Mouse (Mus musculus): ENCODE results near the gene Ppp1r21. TPM values are rescaled to one million over a fixed set of nuclear protein-coding genes. Genes with fewer than 3 reads are reported as not detected.
A peak's percentile ranks its signal among the peaks of the same experiment; 100 is the strongest.

Ppp1r21 gene
- not detected in 2 replicates for polyA plus RNA-seq (2012; ENCODE audit: insufficient read depth, insufficient read length, low replicate concordance, missing spikeins)

DNA sequence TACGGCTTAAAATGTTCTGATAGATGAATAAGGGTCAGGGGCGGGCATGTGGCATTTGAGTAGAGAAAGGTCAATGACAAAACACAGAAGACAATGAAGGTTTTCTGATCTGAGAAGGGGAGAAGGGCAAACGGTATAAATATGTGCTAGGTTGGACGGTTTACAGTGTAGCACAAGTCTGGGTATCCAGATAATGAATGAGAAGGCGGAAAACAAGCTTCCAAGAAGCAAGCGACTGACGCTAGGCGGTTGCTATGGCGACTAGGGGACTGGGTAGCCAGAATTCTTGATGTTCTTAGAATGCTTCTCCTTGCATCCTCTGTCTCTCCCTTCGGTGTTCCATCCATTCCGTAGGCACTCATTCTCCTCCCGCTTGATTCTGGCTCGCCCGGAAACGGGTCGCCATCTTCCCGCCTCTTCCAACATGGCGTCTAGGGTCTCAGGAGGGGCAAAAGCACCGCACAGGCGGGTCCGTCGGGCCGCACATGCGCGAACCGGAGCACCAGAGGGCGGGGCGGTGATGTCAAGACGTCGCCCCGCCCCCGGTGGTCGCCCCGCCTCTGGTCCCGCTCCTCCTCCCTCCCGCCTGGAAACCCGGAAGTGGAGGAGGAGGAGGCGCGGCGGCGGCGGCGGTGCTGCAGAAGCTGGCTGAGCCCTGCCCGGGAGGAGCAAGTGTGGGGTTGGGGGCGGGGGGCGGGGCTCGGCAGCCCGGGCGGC lies at the start of gene Ppp1r21:
Ppp1r21 (plus strand) TSS at position 600 of the 717 bp plus-strand sequence.
- peak within 1 kb of the TSS; percentile 72 for H3K27ac ChIP-seq (ENCODE audit: insufficient read depth, low read depth, low read length)
- H3K4me1 ChIP-seq (ENCODE audit: control insufficient read depth, insufficient read depth, low read length), result peaks cover 3% of the 10 kb centered on the region
- 3% methylated on average over 48 of the region's 49 CpGs for WGBS
- H3K4me3 ChIP-seq (ENCODE audit: insufficient read depth, low read depth, low read length), result peak within 1 kb of the TSS; percentile 62
- peak; percentile 77 for TF ChIP-seq POLR2A (IDR thresholded peaks at IDR 0.05; ENCODE audit: insufficient read depth, low read depth, low read length)
- TF ChIP-seq CTCF (IDR thresholded peaks at IDR 0.05; ENCODE audit: insufficient read depth, low read depth, low read length), result no peak

DNA sequence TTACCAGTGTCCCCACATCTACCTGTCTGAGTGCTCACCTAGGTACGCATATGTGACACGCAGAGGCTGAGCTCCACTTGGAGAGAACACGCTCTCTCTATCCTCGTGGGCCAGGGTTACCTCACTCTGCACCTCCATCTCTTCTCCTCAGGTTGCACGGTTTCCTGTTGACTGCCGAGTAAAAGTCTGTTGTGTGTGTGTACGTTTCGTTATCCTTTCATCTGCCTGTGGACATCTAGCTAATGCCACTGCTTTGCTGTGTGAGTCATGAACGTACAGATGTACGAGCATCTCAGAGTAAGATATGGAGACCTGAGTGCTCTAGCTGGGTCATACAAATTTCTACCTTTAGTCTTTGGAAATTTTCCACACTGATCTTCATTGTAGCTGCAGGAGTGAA lies 49.5 kb upstream of the Ppp1r21 start:
- Histone ChIP-seq H3K4me1 (ENCODE audit: control insufficient read depth, insufficient read depth, low read length) (no peaks in the 10 kb centered on the region), H3K27ac (ENCODE audit: insufficient read depth, low read depth, low read length) (no peak overlapping the region), H3K4me3 (ENCODE audit: insufficient read depth, low read depth, low read length) (no peak overlapping the region)
- 93% methylated on average over 10 of the region's 10 CpGs for WGBS
- no peak for TF ChIP-seq POLR2A (IDR thresholded peaks at IDR 0.05; ENCODE audit: insufficient read depth, low read depth, low read length)
- TF ChIP-seq CTCF (IDR thresholded peaks at IDR 0.05; ENCODE audit: insufficient read depth, low read depth, low read length), result no peak

DNA sequence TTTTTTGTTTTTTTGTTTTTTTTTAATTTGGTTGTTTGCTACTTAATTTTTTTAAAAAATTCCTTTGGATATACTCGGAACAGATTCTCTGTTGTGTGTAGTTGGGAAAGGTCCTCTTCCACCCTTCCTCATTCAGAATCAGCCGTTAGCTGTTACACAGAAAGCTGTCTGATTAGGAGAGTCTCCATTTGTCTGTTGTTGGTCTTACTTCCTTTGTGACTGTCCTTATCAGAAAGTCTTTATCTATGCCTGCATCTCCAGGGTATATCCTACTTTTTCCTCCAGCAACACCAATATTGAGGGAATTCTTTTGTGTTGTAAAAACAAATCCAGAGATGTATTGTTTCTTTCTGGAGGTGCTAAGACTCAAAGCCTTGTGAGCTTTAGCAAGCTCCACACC lies 48.9 kb upstream of the Ppp1r21 start:
- TF ChIP-seq CTCF (IDR thresholded peaks at IDR 0.05; ENCODE audit: insufficient read depth, low read depth, low read length) (no peak), POLR2A (IDR thresholded peaks at IDR 0.05; ENCODE audit: insufficient read depth, low read depth, low read length) (no peak)
- no peak overlapping the region for H3K4me3 ChIP-seq (ENCODE audit: insufficient read depth, low read depth, low read length)
- 79% methylated on average over 2 of the region's 2 CpGs for WGBS
- H3K27ac ChIP-seq (ENCODE audit: insufficient read depth, low read depth, low read length), result no peak overlapping the region
- no peaks in the 10 kb centered on the region for H3K4me1 ChIP-seq (ENCODE audit: control insufficient read depth, insufficient read depth, low read length)

DNA sequence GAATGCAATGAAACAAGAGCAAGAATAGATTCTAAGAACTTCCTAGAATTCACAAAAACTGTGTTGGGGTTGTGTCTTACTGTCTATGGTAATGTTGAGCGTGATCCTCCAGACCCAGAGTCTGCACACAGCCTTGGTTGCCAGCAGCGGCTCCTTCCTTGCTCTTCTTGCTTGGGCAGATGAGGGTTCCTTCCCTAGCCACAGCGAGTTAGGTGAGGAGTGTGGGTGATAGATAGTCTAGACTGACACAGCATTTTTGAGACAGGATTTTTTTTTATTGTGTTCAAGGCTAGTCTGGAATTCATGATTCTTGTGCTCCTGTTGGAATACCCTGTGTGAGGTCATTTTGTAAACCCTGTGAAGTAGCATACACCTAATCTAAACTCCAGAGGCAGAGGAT lies 48.3 kb upstream of the Ppp1r21 start:
- TF ChIP-seq POLR2A (IDR thresholded peaks at IDR 0.05; ENCODE audit: insufficient read depth, low read depth, low read length) (no peak), CTCF (IDR thresholded peaks at IDR 0.05; ENCODE audit: insufficient read depth, low read depth, low read length) (no peak)
- Histone ChIP-seq H3K27ac (ENCODE audit: insufficient read depth, low read depth, low read length) (no peak overlapping the region), H3K4me3 (ENCODE audit: insufficient read depth, low read depth, low read length) (no peak overlapping the region), H3K4me1 (ENCODE audit: control insufficient read depth, insufficient read depth, low read length) (no peaks in the 10 kb centered on the region)
- WGBS, result 91% methylated on average over 3 of the region's 3 CpGs

DNA sequence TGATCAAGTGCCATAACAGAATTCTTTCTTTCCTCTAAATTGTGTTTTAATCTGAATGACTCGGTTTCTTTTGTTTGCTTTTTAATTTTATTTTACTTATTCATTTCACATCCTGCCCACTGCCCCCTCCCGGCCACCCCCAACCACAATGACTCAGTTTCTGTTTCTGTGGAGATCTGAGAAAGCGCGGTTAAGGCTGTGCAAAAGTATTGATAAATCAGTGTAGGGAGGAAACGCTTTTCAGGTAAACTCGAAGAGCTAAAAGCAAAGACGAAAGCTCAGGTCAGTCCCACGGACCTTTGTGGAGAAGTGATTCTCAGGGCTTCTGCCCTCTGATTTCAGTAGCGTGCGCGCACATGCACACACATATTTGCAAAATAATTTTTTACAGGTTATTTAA lies 45.4 kb upstream of the Ppp1r21 start:
- no peaks in the 10 kb centered on the region for H3K4me1 ChIP-seq (ENCODE audit: control insufficient read depth, insufficient read depth, low read length)
- TF ChIP-seq CTCF (IDR thresholded peaks at IDR 0.05; ENCODE audit: insufficient read depth, low read depth, low read length) (no peak), POLR2A (IDR thresholded peaks at IDR 0.05; ENCODE audit: insufficient read depth, low read depth, low read length) (no peak)
- 94% methylated on average over 11 of the region's 11 CpGs for WGBS

DNA sequence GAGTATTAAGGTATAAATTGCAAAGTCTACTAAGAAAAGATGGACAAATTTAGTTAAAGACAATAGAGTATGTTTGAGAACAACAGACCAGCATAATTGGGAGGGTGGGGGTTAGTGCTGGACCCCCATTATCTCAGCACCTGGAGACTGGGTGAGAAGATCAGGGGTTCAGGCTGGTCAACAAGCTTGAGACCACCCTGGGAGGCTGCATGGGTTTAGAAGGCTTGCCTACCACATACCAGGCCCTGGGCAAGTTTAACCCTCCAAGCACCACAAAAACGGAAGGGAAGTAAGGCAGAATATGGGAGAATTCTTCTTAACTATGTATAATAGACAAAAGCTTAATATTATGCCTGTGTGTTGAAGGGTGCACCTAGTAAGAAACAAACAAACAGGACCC lies 45.0 kb upstream of the Ppp1r21 start:
- H3K4me1 ChIP-seq (ENCODE audit: control insufficient read depth, insufficient read depth, low read length), result no peaks in the 10 kb centered on the region
- H3K4me3 ChIP-seq (ENCODE audit: insufficient read depth, low read depth, low read length), result no peak overlapping the region
- H3K27ac ChIP-seq (ENCODE audit: insufficient read depth, low read depth, low read length), result no peak overlapping the region
- WGBS, result 98% methylated on average over 1 of the region's 1 CpGs
- TF ChIP-seq POLR2A (IDR thresholded peaks at IDR 0.05; ENCODE audit: insufficient read depth, low read depth, low read length), result no peak
- TF ChIP-seq CTCF (IDR thresholded peaks at IDR 0.05; ENCODE audit: insufficient read depth, low read depth, low read length), result no peak

More for the DNA sequence above, 45.4 kb upstream of the Ppp1r21 start:
- Histone ChIP-seq H3K27ac (ENCODE audit: insufficient read depth, low read depth, low read length) (no peak overlapping the region), H3K4me3 (ENCODE audit: insufficient read depth, low read depth, low read length) (no peak overlapping the region)

GRCm38 (mm10) chr17:88490546-88490945 lies 39.4 kb upstream of the Ppp1r21 start:
- Histone ChIP-seq H3K27ac (ENCODE audit: insufficient read depth, low read depth, low read length) (no peak overlapping the region), H3K4me1 (ENCODE audit: control insufficient read depth, insufficient read depth, low read length) (peaks cover 9% of the 10 kb centered on the region), H3K4me3 (ENCODE audit: insufficient read depth, low read depth, low read length) (no peak overlapping the region)
- WGBS, result 84% methylated on average over 10 of the region's 10 CpGs
- TF ChIP-seq POLR2A (IDR thresholded peaks at IDR 0.05; ENCODE audit: insufficient read depth, low read depth, low read length), result no peak
- TF ChIP-seq CTCF (IDR thresholded peaks at IDR 0.05; ENCODE audit: insufficient read depth, low read depth, low read length), result no peak

DNA sequence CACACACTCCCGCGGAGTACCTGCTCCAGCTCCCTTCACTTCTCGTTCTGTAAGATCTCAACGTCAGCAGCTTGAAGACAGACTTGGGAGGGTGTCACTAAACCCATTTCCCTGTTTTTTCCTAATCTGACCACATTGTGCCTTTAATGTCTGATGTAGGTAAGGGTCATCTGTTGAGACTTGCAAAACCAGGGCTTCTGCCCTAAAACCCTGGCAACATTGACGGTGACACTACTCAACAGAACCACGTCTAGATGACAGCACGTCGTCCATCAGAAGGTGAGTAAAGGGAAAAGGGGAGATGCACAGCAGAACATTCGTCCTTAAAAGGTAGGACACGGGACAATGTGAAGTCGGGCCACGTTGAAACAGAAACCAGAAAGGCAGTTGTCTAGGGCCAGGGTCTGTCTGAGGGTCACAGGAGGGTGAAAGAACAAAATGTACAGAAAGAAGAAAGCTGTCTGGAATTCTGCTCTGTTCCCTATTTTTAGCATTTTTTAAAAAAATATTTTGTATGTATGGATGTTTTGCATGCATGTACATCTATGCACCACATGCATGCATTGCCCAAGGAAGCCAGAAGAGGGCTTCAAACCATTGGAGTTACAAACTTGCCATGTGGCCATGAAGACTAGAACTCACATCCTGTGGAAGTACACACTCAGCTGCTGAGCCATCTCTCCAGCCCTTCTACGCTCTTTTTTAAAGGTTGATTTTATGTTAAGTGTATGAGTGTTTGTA lies 38.4 kb upstream of the Ppp1r21 start:
- WGBS, result 96% methylated on average over 13 of the region's 13 CpGs
- Histone ChIP-seq H3K27ac (ENCODE audit: insufficient read depth, low read depth, low read length) (no peak overlapping the region), H3K4me3 (ENCODE audit: insufficient read depth, low read depth, low read length) (no peak overlapping the region), H3K4me1 (ENCODE audit: control insufficient read depth, insufficient read depth, low read length) (peaks cover 9% of the 10 kb centered on the region)
- TF ChIP-seq CTCF (IDR thresholded peaks at IDR 0.05; ENCODE audit: insufficient read depth, low read depth, low read length), result no peak
- TF ChIP-seq POLR2A (IDR thresholded peaks at IDR 0.05; ENCODE audit: insufficient read depth, low read depth, low read length), result no peak

- Histone ChIP-seq H3K4me3 (ENCODE audit: insufficient read depth, low read depth, low read length) (no peak overlapping the region), H3K4me1 (ENCODE audit: control insufficient read depth, insufficient read depth, low read length) (peaks cover 9% of the 10 kb centered on the region), H3K27ac (ENCODE audit: insufficient read depth, low read depth, low read length) (no peak overlapping the region)
- WGBS, result 98% methylated on average over 5 of the region's 5 CpGs
- TF ChIP-seq POLR2A (IDR thresholded peaks at IDR 0.05; ENCODE audit: insufficient read depth, low read depth, low read length) (no peak), CTCF (IDR thresholded peaks at IDR 0.05; ENCODE audit: insufficient read depth, low read depth, low read length) (no peak)
These were observed 37.8 kb upstream of the Ppp1r21 start for GRCm38 (mm10) chr17:88492107-88492460.
